Mouse (Mus musculus): ENCODE results near the gene Fgfr2.
"Not testable (repeated sequence)": the region's sequence is repeated elsewhere in the genome, so short reads cannot be mapped to it uniquely, and the experiment has no call there.

Gene Fgfr2

DNA sequence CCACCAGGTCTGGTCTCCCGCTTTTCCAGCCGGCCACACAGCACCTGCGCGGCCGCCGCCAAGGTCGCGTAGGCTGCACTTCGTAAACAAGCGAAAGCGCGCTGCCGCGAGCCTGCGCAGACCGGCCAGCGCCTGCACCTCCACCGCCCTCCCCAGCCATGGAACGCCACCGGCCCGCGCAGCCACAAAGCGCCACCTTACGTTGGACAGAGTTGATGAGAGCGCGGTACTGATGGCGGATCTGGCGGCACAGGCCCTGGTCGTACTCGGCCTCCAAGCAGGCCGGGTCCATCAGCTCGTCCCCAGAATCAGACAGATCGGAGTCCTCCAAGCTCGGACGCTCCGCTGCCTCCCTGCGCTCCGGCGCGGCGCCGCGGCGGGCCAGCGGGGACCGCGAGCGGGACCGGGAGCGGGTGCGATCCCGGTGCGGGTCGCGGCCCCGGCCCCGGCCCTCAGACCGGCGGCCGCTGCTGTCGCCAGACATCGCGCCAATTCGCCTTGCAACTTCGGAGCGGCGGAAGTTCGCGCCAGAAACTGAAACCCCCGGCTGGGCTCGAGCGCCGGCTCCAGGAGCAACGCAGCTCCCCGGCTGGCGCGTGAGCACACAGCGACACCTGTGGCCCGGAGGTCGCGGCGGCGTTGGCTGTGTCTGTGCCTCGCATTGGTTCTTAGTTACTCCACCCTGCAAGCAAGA is 2576.2 kb downstream of the Fgfr2 start:
- peak; percentile 95 for DNase-seq (ENCODE audit: low read depth)

DNA sequence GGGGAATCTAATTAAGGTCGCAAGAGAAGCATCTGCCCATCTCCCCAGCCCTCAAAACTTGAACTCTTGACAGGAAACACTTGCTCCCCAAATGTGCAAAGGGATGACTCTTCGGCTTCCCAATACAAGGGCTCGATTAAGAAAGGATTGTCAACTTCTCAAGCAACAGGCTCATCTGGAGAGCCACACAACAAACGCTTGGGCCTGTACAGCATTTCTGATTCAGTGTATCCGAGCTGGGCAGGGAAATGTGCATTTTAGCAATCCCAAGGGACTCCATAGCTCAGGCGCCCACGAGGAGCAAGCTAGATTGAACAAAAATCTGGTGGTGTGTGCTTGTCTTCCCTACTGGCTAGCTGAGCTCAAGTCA is 2576.7 kb downstream of the Fgfr2 start:
- no peak for DNase-seq (ENCODE audit: low read depth)

DNA sequence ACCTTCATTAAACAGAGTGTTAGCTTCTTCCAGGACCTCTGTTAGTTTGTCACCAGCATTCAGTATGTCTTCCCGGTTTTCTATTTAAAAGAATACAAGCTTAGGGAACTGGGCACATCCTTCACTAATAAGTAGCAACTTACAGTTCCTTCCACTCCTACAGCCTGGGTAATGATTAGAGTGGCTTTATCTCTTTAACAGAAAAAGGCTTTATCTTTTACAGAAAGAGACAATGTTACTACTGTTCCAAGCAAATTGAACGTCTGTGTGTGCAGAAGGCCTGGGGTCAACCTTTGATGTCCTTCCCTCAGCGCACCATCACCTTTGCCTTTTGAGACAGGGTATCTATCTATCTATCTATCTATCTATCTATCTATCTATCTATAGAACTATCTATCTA is 2577.3 kb downstream of the Fgfr2 start:
- DNase-seq (ENCODE audit: low read depth): peak; percentile 10

GRCm38 (mm10) chr7:130545401-130545800 is 2577.7 kb downstream of the Fgfr2 start:
- peak; percentile 10 for DNase-seq (ENCODE audit: low read depth)

DNA sequence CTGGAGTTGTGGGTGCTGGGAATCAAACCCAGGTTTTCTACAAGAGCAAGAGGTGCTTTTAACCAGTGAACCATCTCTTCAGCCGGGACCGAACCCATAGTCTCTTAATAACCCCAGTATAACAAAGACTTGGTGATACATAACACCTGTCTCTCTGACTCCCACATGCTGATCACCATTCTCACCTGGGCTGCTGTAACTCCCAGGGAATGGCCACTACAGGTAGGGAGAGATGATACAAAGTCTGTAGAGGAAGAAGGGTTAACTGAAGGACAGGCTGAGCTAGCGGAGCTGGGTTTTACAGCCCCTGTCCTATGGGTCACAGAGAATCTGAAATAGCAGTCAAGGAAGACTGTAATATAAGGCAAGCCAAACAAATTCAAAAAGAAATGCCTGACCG is 2580.0 kb downstream of the Fgfr2 start:
- no peak for DNase-seq (ENCODE audit: low read depth)

DNA sequence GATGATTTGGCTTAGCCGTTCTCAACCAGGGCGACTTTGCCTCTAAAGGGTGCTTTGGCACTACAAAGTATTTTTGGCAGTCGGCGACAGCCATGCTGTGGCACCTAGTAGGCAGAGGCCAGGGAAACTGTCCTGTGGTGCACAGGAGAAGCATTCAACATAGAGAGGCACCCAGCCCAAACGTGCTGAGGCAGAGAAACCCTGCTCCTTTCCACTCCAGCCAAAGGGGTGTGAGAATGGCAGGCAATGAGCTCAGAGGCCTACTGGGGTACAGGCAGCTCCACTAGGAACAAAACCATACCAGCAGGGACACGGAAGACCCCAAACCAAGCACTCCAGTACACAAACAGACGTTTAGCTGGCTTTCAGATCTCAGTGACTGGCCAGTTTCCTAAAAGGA is 2583.0 kb downstream of the Fgfr2 start:
- DNase-seq (ENCODE audit: low read depth): no peak

DNA sequence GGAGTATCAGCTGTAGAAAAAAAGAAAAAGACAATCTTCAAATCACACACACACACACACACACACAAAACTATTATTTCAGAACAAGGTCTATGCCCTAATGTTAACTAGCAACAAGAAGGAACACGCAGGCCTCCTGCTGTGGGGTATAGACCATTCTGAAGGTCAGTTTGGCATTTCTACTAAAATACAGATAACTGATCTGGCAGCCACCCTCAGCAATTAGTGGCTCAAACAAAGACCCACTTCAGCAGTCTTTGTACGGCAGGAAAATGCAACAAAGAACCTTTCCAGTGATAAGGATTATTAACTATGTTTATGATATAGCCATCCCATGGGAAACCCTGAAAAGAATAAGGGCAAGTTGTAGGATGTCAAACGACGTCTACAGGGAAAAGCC is 2586.1 kb downstream of the Fgfr2 start:
- DNase-seq (ENCODE audit: low read depth): no peak

DNA sequence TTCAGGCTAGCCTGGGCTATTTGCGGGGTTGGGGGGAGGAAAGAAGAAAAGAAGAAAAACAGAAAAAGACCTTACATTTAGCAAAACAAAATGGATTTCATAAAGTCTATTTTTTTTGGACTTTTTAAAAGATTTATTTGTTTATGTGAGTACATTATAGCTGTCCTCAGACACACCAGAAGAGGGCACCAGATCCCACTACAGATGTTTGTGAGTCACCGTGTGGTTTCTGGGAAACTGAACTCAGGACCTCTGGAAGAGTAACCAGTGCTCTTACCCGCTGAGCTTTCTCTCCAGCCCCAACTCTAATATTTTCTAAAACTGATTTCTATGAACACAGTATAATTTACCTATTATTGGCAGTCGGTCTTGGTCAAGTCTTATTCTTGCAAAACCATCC is 2588.0 kb downstream of the Fgfr2 start:
- no peak for DNase-seq (ENCODE audit: low read depth)

DNA sequence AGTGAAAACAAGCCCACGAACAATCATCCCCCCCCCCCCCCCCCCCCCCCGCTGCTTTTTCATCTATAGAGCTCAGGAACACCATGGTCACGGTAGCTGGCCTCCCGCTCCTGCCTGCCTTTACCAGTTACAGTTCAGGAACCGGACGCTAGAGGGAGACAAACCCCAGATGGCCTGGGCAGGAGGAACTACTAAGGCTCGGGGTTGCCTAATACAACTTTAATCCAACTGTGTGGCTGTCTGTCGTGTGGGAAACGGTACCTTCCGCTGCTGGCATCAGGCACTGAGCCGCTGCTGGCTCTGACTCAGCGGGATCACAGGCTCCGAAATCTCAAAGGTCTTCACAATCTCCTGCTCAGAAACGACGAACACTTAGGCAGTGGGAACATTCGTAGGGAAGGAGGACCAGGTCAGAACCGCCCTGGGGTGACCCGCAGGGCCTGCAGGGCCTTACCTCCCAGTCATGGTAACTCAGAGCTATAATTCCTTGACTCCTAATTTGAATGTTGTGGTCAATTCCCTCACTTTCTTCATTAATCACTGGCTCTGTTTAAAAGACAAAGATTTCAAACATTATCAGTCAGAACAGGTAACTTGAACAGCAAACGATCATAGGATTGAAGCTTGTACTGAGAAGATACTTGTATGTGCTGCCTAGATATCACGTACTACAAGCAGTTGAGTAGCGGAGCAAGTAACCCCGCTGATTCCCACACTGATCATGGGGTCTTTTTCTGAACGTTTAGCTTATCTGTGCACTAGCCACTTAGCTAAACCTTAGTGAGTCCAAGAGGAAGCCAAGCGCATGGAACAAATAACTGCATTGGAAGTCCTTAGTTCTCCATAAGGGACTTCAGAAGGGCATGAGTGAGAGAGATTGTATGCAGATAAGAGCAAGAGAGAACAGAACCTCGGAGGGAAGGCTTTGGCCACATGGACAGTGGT is 2589.6 kb downstream of the Fgfr2 start:
- DNase-seq (ENCODE audit: low read depth): peak; percentile 93

DNA sequence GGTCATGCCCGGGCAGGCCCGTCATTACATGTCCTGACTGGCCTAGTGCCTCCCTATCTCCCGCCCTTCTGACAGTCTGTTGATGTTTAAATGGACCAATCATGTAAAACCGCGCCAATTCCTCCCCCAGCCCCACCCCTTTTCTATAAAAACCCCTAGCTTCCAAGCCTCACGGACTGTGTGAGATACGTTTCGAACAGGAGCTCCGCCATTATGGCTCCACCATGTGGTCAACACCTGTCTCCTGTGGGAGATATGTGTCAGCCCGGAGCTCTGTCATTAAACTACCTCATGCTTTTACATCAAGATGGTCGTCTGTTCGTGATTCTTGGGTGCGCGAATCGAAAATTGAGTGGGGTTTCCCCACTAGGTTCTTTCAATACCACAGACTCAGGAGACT is 2592.0 kb downstream of the Fgfr2 start:
- DNase-seq (ENCODE audit: low read depth): not testable (repeated sequence)

DNA sequence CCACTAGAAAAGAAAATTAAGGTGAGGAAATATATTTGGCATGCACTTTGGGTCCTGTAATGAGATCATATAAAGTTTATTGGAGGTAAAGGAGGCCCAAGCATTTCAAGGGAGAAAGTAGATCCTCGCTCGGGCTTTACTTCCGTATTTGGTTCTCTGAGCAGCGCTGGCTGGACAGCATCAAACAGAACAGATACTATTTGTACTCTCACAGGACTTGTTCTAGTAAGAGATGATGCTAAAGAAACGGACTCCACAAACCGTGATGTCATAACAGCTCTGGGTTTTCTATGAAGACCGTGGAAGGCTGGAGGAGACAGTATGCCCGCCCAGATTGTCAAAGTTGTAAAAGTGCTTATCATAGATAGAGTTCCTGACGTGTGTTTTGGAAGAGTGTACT is 2595.8 kb downstream of the Fgfr2 start:
- DNase-seq (ENCODE audit: low read depth): no peak

DNA sequence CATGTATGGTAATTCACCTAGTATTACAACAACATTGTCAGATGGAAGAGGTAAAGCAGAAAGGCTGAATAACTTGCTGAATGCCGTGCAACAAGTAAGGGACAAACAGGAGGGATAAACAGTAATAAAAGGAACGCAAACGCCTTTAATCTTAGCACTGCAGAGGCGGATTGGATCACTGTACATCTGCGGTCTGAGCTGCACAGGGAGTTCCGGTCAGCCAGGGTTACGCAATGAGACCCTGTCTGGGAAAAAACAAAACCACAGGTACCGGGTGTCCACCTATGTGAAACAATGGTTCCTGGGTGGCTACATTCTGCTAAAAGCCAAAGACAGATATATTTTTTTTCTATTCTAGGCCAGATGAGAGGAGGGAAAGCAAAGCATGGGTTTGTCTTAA is 2599.7 kb downstream of the Fgfr2 start:
- peak; percentile 78 for DNase-seq (ENCODE audit: low read depth)

DNA sequence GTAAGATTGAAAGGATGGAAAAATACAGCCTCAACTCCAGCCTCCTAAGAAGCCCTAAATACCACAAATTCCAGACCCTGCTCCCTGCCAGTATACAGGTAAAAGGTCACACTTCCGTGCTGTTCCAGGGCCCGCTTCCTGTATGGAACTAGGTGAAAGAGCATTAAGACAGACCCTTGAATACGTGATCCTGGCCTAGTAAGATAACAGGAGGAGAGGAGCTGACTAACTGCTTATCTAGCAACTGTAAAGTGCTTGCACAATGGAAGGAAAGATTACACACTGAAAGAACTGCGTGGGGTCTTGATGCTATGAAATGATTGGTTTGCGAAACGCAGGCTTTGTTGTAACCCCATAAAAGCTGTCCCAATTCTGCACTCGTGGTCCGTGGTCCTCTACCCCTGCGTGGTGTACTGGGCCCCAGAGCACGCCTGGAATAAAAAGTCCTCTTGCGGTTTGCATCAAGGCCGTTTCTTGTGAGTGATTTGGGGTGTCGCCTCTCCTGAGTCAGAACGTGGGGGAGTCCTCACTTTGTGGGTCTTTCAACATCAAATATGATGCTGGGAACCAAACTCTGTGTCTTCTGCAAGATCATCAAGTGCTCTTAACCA is 2602.2 kb downstream of the Fgfr2 start:
- DNase-seq (ENCODE audit: low read depth): peak; percentile 83

DNA sequence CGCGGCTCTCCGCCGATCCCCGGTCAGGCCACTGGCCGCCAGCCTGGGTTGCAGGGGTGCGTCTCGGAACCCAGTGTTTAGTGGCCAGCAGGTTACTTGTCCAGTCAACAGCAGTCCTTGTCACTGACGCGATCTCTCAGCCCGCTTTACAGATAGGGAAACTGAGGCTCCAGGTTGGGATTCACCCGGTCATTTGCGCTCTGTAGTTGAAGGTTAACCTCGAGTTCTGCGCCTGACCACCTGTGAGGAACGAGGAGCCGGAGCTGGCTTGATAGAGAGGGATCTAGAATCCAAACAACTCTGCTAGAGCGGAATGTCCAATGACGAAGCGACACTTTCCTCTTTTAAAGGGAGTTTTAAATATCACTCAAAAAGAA is 2603.1 kb downstream of the Fgfr2 start, which contains the start of gene Ate1:
Ate1 (minus strand) TSS at position 321 of the 377 bp plus-strand sequence.
- DNase-seq (ENCODE audit: low read depth): no peak

DNA sequence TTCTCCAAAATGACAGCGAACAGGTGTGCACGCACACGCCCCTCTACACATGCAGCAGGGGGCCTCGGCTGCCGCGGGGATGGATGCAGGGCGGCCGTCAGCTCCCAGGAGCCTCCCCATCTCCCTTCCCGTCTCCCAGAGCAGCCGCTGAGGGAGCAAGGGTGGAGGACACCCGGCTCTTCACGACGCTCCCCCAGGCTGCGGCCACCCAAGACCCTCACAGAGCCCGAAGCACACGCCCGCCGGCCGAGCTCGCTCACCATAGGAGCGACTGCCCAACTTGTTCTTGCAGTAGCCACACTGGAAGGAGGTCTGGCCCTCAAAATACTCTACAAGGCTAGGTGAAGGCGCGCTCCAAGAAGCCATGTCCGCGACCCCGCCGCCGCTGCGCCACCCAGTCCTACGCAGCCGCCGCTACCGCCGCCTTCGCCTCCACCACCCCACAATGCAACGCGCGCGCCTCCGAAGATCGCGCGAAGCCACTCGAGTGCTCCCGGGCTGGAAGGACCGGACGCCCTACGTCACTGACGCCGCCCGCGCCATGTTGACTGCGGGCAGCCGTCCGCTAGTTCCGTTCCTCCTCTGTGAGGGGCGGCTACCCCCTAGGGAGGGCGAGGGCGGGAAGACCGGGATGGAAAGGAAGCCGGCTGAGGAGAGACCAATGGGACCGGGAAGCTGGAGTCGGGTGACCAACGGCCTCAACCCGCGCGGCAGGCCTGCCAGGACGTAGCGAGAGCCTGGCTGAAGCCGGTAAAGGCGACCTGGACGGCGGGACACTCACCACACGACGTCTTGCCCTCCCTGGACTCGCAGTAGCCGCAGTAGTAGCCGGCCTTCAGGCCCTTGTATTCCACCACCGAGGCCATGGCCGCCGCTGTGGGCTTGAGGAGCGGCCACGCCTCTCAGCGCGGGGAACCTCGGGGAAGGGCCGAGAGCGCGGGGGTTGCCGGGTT is 2603.8 kb downstream of the Fgfr2 start:
- DNase-seq (ENCODE audit: low read depth): peak; percentile 96

- peak; percentile 72 for DNase-seq (ENCODE audit: low read depth)
Observed at GRCm38 (mm10) chr7:130518213-130519095, 2604.7 kb downstream of the Fgfr2 start.

DNA sequence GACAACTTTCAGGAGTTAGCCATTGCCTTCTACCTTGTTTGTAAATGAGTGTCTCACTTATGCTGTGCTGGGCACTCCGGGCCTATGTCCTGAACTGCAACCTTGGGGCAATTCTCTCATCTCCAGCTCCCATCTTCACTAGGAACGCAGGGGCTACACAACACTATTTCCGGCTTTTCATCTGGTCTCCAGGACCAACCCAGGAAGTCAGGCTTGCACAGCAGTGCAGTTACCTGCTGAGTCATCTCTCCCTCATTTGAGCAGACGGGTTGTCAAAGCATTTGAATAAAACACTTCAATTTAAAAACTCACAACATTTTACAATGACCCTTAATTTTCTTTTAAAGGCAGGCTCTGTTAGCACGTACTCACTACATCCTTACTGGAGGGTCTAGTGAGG is 2612.9 kb downstream of the Fgfr2 start:
- DNase-seq (ENCODE audit: low read depth): peak; percentile 37

GRCm38 (mm10) chr7:130503006-130503405 is 2620.1 kb downstream of the Fgfr2 start:
- DNase-seq (ENCODE audit: low read depth): no peak

DNA sequence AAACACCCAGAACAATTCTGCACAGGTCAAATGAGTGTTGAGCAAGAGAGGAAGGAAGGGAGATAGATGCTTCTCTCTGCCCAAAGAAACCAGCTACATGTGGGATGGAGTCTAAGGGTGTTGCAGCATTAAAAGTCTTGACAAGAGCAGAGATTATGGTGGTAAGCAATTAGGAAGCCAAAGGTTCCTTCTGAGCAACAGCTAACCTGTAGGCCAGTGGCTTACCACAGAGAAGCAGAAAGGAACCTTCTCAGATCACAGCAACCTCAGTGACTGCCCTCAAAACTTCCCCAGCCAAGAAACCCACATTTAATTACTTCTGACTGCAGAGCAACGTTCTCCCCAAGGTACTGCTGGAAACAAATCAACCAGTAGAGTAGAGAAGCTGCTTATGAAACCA is 2621.7 kb downstream of the Fgfr2 start:
- peak; percentile 67 for DNase-seq (ENCODE audit: low read depth)

GRCm38 (mm10) chr7:130493346-130493745 is 2629.8 kb downstream of the Fgfr2 start:
- DNase-seq (ENCODE audit: low read depth): no peak

GRCm38 (mm10) chr7:130492026-130492425 is 2631.1 kb downstream of the Fgfr2 start:
- DNase-seq (ENCODE audit: low read depth): no peak

Data from 416B (cell line).